Mouse (Mus musculus): ENCODE measurements around the gene Josd2. TPM values are rescaled to one million over a fixed set of nuclear protein-coding genes. Genes with fewer than 3 reads are reported as not detected.

Josd2 gene
- polyA plus RNA-seq (2021), result 70.4 TPM

- peak; percentile 96 for DNase-seq (ENCODE audit: low read depth, low spot score)
- in situ Hi-C loops (cut with MboI; ENCODE audit: low pct_unique_long_range_greater_than_20kb), result loop anchor here (5.0 kb wide), 2 partner anchors 86 to 211 kb away; partner anchors contain the start of genes Acp4 and Syt3
- H3K27me3 ChIP-seq, result peaks cover 14% of the 10 kb centered on the region
- ChIA-PET CTCF (interaction anchor here (1.0 to 2.4 kb wide), 2 partner anchors 18 kb away, joined by 3 to 9 read pairs; no protein-coding TSS in a partner anchor), POLR2A (no interaction called here)
- no peak for TF ChIP-seq CTCF (IDR thresholded peaks at IDR 0.05)
- peak; percentile 95 for ATAC-seq
Observed at GRCm38 (mm10) chr7:44467811-44468411, at the start of gene Josd2. Josd2 (plus strand) TSS chr7:44467980.

- no peak for TF ChIP-seq CTCF (IDR thresholded peaks at IDR 0.05)
- ATAC-seq (no peak), DNase-seq (ENCODE audit: low read depth, low spot score) (no peak)
- in situ Hi-C loops (cut with MboI; ENCODE audit: low pct_unique_long_range_greater_than_20kb), result no loop called here
- H3K27me3 ChIP-seq, result peaks cover 60% of the 10 kb centered on the region
- POLR2A ChIA-PET, result no interaction called here
- CTCF ChIA-PET, result no interaction called here
Observed at GRCm38 (mm10) chr7:44427666-44428065, 40.1 kb upstream of the Josd2 start.

- CTCF ChIA-PET, result no interaction called here
- POLR2A ChIA-PET, result no interaction called here
- H3K27me3 ChIP-seq, result peaks cover 53% of the 10 kb centered on the region
- no peak for TF ChIP-seq CTCF (IDR thresholded peaks at IDR 0.05)
- in situ Hi-C loops (cut with MboI; ENCODE audit: low pct_unique_long_range_greater_than_20kb), result no loop called here
- ATAC-seq (no peak), DNase-seq (ENCODE audit: low read depth, low spot score) (no peak)
Observed at GRCm38 (mm10) chr7:44428171-44428950, 39.4 kb upstream of the Josd2 start.

GRCm38 (mm10) chr7:44428968-44429521 lies 38.7 kb upstream of the Josd2 start, which contains the start of gene Lrrc4b:
Lrrc4b (plus strand) TSS chr7:44429018.
- ATAC-seq, result no peak
- ChIA-PET POLR2A (no interaction called here), CTCF (no interaction called here)
- in situ Hi-C loops (cut with MboI; ENCODE audit: low pct_unique_long_range_greater_than_20kb), result no loop called here
- TF ChIP-seq CTCF (IDR thresholded peaks at IDR 0.05), result no peak
- no peak for DNase-seq (ENCODE audit: low read depth, low spot score)
- H3K27me3 ChIP-seq, result peaks cover 55% of the 10 kb centered on the region

GRCm38 (mm10) chr7:44429534-44430488 lies 38.0 kb upstream of the Josd2 start:
- ATAC-seq, result no peak
- ChIA-PET CTCF (no interaction called here), POLR2A (no interaction called here)
- DNase-seq (ENCODE audit: low read depth, low spot score), result no peak
- in situ Hi-C loops (cut with MboI; ENCODE audit: low pct_unique_long_range_greater_than_20kb), result no loop called here
- TF ChIP-seq CTCF (IDR thresholded peaks at IDR 0.05), result no peak
- H3K27me3 ChIP-seq, result peaks cover 56% of the 10 kb centered on the region

- H3K27me3 ChIP-seq, result peaks cover 60% of the 10 kb centered on the region
- CTCF ChIA-PET, result no interaction called here
Observed at GRCm38 (mm10) chr7:44432550-44432949, 35.2 kb upstream of the Josd2 start.

GRCm38 (mm10) chr7:44433371-44433770 lies 34.4 kb upstream of the Josd2 start:
- POLR2A ChIA-PET, result no interaction called here
- ATAC-seq (no peak), DNase-seq (ENCODE audit: low read depth, low spot score) (no peak)
- CTCF ChIA-PET, result no interaction called here
- H3K27me3 ChIP-seq, result peaks cover 58% of the 10 kb centered on the region
- in situ Hi-C loops (cut with MboI; ENCODE audit: low pct_unique_long_range_greater_than_20kb), result no loop called here
- no peak for TF ChIP-seq CTCF (IDR thresholded peaks at IDR 0.05)

More at GRCm38 (mm10) chr7:44432550-44432949, 35.2 kb upstream of the Josd2 start:
- POLR2A ChIA-PET, result no interaction called here
- ATAC-seq, result no peak
- no peak for TF ChIP-seq CTCF (IDR thresholded peaks at IDR 0.05)
- in situ Hi-C loops (cut with MboI; ENCODE audit: low pct_unique_long_range_greater_than_20kb), result no loop called here
- no peak for DNase-seq (ENCODE audit: low read depth, low spot score)

- in situ Hi-C loops (cut with MboI; ENCODE audit: low pct_unique_long_range_greater_than_20kb), result no loop called here
- ChIA-PET POLR2A (no interaction called here), CTCF (no interaction called here)
- no peak for ATAC-seq
- no peak for DNase-seq (ENCODE audit: low read depth, low spot score)
- TF ChIP-seq CTCF (IDR thresholded peaks at IDR 0.05), result no peak
- H3K27me3 ChIP-seq, result peaks cover 61% of the 10 kb centered on the region
Observed at GRCm38 (mm10) chr7:44434089-44434488, 33.7 kb upstream of the Josd2 start.

GRCm38 (mm10) chr7:44435796-44436195 lies 32.0 kb upstream of the Josd2 start:
- in situ Hi-C loops (cut with MboI; ENCODE audit: low pct_unique_long_range_greater_than_20kb), result no loop called here
- ChIA-PET POLR2A (no interaction called here), CTCF (no interaction called here)
- ATAC-seq, result no peak
- H3K27me3 ChIP-seq, result peaks cover 65% of the 10 kb centered on the region
- TF ChIP-seq CTCF (IDR thresholded peaks at IDR 0.05), result no peak
- DNase-seq (ENCODE audit: low read depth, low spot score), result no peak

GRCm38 (mm10) chr7:44436267-44436666 lies 31.5 kb upstream of the Josd2 start:
- no peak for TF ChIP-seq CTCF (IDR thresholded peaks at IDR 0.05)
- ChIA-PET CTCF (no interaction called here), POLR2A (no interaction called here)
- in situ Hi-C loops (cut with MboI; ENCODE audit: low pct_unique_long_range_greater_than_20kb), result no loop called here
- DNase-seq (ENCODE audit: low read depth, low spot score) (no peak), ATAC-seq (peak; percentile 3)
- peaks cover 63% of the 10 kb centered on the region for H3K27me3 ChIP-seq
